Mouse (Mus musculus) urinary bladder, postnatal 25 days (tissue): ENCODE measurements around the gene Caml.
"Not testable (repeated sequence)": the region's sequence is repeated elsewhere in the genome, so short reads cannot be mapped to it uniquely, and the experiment has no call there.

ENCODE experiments used
- DNase-seq: peaks from one replicate; pipeline ENCODE4 v3.0.0; 2022; ENCODE audit warnings: low spot score

Gene Caml

GRCm38 (mm10) chr13:55622156-55622648 lies 603 bp upstream of the Caml start:
- DNase-seq = not testable (repeated sequence)

- DNase-seq = peak; percentile 94
Observed at GRCm38 (mm10) chr13:55634639-55635127, 11.9 kb downstream of the Caml start, which contains the start of gene Ddx46. Gene Ddx46, plus strand, starts transcription at chr13:55635027.

DNA sequence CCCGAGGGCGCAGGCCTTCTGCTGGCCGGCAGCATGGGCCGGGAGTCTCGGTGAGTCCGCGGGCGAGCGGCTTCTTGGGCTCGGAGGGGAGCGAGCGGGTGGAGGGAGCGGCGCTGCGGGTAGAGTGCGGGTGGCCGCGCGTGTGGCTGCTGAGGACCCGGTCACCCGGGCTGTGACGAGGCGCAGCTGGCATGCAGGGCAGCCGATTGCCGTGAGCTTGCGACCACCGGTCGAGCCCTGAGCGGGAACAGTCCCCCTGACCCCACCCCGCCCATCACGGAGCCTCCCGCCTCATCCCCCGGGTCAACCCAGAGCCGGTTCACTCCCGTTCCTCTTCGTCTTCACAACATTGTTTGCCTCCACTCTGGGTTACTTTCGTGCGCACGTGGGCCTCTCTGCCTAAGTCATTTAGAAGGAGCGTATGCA lies 12.4 kb downstream of the Caml start:
- DNase-seq = no peak

- DNase-seq = no peak
Observed at GRCm38 (mm10) chr13:55636185-55636983, 13.6 kb downstream of the Caml start.

DNA sequence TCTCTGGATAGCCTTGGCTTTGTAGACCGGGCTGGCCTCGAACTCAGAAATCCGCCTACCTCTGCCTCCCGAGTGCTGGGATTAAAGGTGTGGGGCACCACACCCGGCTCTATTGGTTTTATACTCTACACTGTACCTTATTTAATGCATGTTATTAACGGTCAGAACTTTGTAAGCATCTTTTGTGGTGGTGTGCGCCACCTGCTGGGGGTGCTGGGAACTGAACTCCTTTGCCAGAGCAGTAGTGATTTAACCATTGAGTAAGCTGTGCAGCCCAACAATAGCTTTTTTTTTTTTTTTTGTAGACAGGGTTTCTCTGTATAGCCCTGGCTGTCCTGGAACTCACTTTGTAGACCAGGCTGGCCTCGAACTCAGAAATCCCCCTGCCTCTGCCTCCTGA lies 17.7 kb downstream of the Caml start:
- peak; percentile 72 for DNase-seq

GRCm38 (mm10) chr13:55644525-55644924 lies 21.7 kb downstream of the Caml start:
- DNase-seq = no peak

- DNase-seq = no peak
Observed at GRCm38 (mm10) chr13:55650098-55650497, 27.3 kb downstream of the Caml start.

DNA sequence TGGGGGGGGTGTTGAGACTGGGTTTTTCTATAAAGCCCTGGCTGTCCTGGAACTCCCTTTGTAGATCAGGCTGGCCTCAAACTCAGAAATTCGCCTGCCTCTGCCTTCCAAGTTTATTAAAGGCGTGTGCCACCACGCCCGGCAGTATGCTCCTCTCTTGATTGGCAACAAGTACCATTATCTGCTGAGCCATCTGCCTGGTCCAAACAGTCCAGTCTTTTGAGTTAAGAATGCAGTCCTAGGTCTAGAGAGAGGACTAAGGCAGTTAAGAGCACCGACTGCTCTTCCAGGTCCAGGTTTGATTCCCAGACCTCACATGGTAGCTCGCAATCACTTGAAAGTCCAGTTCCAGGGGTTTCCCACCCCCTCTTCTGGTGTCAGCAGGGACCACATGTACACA lies 28.2 kb downstream of the Caml start:
- no peak for DNase-seq

DNA sequence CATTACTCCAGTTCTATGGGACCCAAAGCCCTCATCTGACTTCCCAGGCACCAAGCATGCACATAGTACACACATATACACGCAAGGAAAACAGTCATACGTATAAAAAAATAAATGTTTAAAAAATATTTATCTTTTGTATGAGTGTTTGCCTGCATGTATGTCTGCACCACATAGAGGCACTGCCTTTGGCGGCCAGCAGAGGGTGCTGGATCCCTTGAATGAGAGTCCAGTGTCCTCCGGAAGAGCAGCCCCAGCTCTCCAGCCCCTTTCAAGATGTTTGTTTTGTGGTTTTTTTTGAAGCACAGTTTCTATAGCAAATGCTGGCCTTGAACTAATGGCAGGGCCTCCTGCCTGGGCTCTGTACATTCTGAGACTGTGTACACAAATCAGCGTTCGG lies 45.7 kb downstream of the Caml start:
- peak; percentile 18 for DNase-seq

GRCm38 (mm10) chr13:55672711-55673110 lies 49.9 kb downstream of the Caml start:
- DNase-seq = no peak

DNA sequence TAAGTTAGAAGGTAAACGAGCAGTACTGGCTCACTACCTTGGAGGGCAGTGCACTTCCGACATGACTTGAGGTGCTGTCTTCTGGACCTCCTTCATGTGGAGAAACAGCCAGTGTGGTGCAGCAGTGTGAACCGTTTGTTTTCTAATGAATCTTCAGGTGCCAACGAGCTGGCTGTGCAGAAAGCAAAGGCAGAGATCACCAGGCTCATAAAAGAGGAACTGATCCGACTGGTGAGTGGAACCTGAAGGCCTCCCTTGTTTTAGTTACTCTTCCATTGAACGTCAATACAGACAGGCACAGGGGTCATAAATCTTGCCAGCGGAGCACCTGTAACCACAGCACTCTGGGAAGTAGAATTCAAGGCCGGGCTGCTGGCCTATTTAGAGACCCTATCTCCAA lies 54.6 kb downstream of the Caml start:
- no peak for DNase-seq
